Mouse (Mus musculus) cerebellum, postnatal 10 days (tissue): Measurements from ENCODE around the gene Gpr162.
A peak's percentile ranks its signal among the peaks of the same experiment; 100 is the strongest.
"Not testable (repeated sequence)": the region's sequence is repeated elsewhere in the genome, so short reads cannot be mapped to it uniquely, and the experiment has no call there.

Source experiments
- DNase-seq, 2 experiments: peaks; one replicate each; pipeline ENCODE4 v3.0.0; 2021; ENCODE audit warnings: mixed read lengths in 2 of 2

The Gpr162 gene

GRCm38 (mm10) chr6:124863658-124864298 lies at the start of gene Gpr162:
Gpr162 (minus strand) TSS chr6:124863983.
- DNase-seq: peak; percentile 90

GRCm38 (mm10) chr6:124913214-124913613 lies 49.4 kb upstream of the Gpr162 start:
- no peak for DNase-seq

GRCm38 (mm10) chr6:124911533-124912218 lies 47.9 kb upstream of the Gpr162 start, which contains the start of gene Lag3:
Lag3 (minus strand) TSS chr6:124911705.
- no peak for DNase-seq

GRCm38 (mm10) chr6:124910032-124910431 lies 46.2 kb upstream of the Gpr162 start:
- DNase-seq: peak in 1 of 2 experiments; percentile 39

- no peak for DNase-seq
Observed at GRCm38 (mm10) chr6:124907767-124908166, 44.0 kb upstream of the Gpr162 start.

GRCm38 (mm10) chr6:124904991-124905860 lies 41.4 kb upstream of the Gpr162 start:
- peak; percentile 59 to 67 for DNase-seq

- DNase-seq: peak; percentile 87 to 89
Observed at GRCm38 (mm10) chr6:124904161-124904981, 40.6 kb upstream of the Gpr162 start.

GRCm38 (mm10) chr6:124903580-124904151 lies 39.9 kb upstream of the Gpr162 start:
- DNase-seq: peak; percentile 99 to 100

GRCm38 (mm10) chr6:124901851-124902250 lies 38.1 kb upstream of the Gpr162 start:
- no peak for DNase-seq

- peak; percentile 61 to 66 for DNase-seq
Observed at GRCm38 (mm10) chr6:124900801-124901480, 37.2 kb upstream of the Gpr162 start.

GRCm38 (mm10) chr6:124900056-124900800 lies 36.4 kb upstream of the Gpr162 start:
- DNase-seq: peak; percentile 42 to 46

- DNase-seq: peak in 1 of 2 experiments; percentile 27
Observed at GRCm38 (mm10) chr6:124898359-124898758, 34.6 kb upstream of the Gpr162 start.

GRCm38 (mm10) chr6:124894113-124894512 lies 30.3 kb upstream of the Gpr162 start:
- not testable (repeated sequence) for DNase-seq

- no peak for DNase-seq
Observed at GRCm38 (mm10) chr6:124890997-124891396, 27.2 kb upstream of the Gpr162 start.

GRCm38 (mm10) chr6:124888555-124889125 lies 24.9 kb upstream of the Gpr162 start:
- DNase-seq: no peak

GRCm38 (mm10) chr6:124887986-124888385 lies 24.2 kb upstream of the Gpr162 start, which contains the start of gene Cd4:
Cd4 (minus strand) TSS chr6:124888221.
- DNase-seq: no peak

GRCm38 (mm10) chr6:124885956-124886381 lies 22.2 kb upstream of the Gpr162 start:
- DNase-seq: no peak

- peak; percentile 87 to 90 for DNase-seq
Observed at GRCm38 (mm10) chr6:124884714-124885500, 21.1 kb upstream of the Gpr162 start.

- DNase-seq: no peak
Observed at GRCm38 (mm10) chr6:124883351-124883750, 19.6 kb upstream of the Gpr162 start.
